Mouse (Mus musculus) hindbrain, embryonic 14.5 days (tissue): ENCODE measurements around the gene Mab21l1. TPM values are rescaled to one million over a fixed set of nuclear protein-coding genes. Genes with fewer than 3 reads are reported as not detected.

Experiments
- ATAC-seq: fragments of 200-750 bp; cut with Nextera tagmentation; 2 replicates; pipeline ENCODE4 v1.8.0; 2017; ENCODE audit warnings: moderate number of reproducible peaks, mild to moderate bottlenecking, moderate TSS enrichment, moderate library complexity; ENCODE audit not compliant: low FRiP score
- DNase-seq: peaks from one replicate; pipeline ENCODE4 v3.0.0-alpha.2; 2015; ENCODE audit warnings: low spot score
- H3K27ac ChIP-seq: fragments of 300-500 bp; sonication (generic); 2 replicates; pipeline ENCODE4 v1.5.1; 2014; ENCODE audit warnings: mild to moderate bottlenecking, moderate library complexity
- H3K27me3 ChIP-seq: fragments of 300-500 bp; sonication (generic); 2 replicates; pipeline ENCODE4 v1.6.1; 2014; ENCODE audit warnings: mild to moderate bottlenecking, low read length, mixed read lengths; ENCODE audit not compliant: control insufficient read depth, insufficient read depth
- H3K36me3 ChIP-seq: fragments of 300-500 bp; sonication (generic); replicated peaks from 2 replicates; pipeline ENCODE4 v1.6.1; 2014; ENCODE audit not compliant: control insufficient read depth, insufficient read depth
- H3K4me1 ChIP-seq: fragments of 300-500 bp; sonication (generic); replicated peaks from 2 replicates; pipeline ENCODE4 v1.6.1; 2014; ENCODE audit warnings: antibody characterized with exemption, low read length, mixed read lengths; ENCODE audit not compliant: control insufficient read depth, insufficient read depth
- H3K4me2 ChIP-seq: fragments of 300-500 bp; sonication (generic); replicated peaks from 2 replicates; pipeline ENCODE4 v1.6.1; 2014; ENCODE audit warnings: mild to moderate bottlenecking, moderate library complexity
- H3K4me3 ChIP-seq: fragments of 300-500 bp; sonication (generic); replicated peaks from 2 replicates; pipeline ENCODE4 v1.5.1; 2014; ENCODE audit warnings: mild to moderate bottlenecking, low read length
- H3K9ac ChIP-seq: fragments of 300-500 bp; sonication (generic); 2 replicates; pipeline ENCODE4 v1.6.1; 2014
- H3K9me3 ChIP-seq: fragments of 300-500 bp; sonication (generic); 2 replicates; pipeline ENCODE4 v1.6.1; 2016; ENCODE audit warnings: low read length; ENCODE audit not compliant: control insufficient read depth
- WGBS: fragments of 180-500 bp; shearing (Covaris S2); extraction: QIAGEN DNeasy Blood & Tissue Kit; methylation state at CpG from one replicate; pipeline ENCODE4 v1.1.7; 2014; 5-methylcytosine and 5-hydroxymethylcytosine counted together
- polyA plus RNA-seq: library from polyadenylated mRNA; unstranded; fragments of >200 nt; fragmentation: Nextera tagmentation; extraction: Ambion mirVana; gene quantifications from 2 replicates; pipeline ENCODE4 v1.2.1, GENCODE M21; 2014

Mab21l1 gene
- polyA plus RNA-seq, 1 experiment from 2014 or later = 131 TPM

- Histone ChIP-seq H3K4me3 (no peak overlapping the region), H3K36me3 (no peaks in the 10 kb centered on the region), H3K27ac (0 out of 2 replicates have a peak overlapping the region, but pooled peaks have one; percentile 32), H3K4me1 (peaks cover 20% of the 10 kb centered on the region), H3K9me3 (no peaks in the 10 kb centered on the region), H3K4me2 (no peak overlapping the region), H3K9ac (no peak overlapping the region), H3K27me3 (no peaks in the 10 kb centered on the region)
- DNase-seq (no peak), ATAC-seq (peak; percentile 61; the same call in 1 of the 2 replicates)
- WGBS = 49% methylated on average over 3 of the region's 3 CpGs
Measured at GRCm38 (mm10) chr3:55824864-55825263, 42.6 kb downstream of the Mab21l1 start.

GRCm38 (mm10) chr3:55828481-55829256 is 46.4 kb downstream of the Mab21l1 start:
- WGBS = 46% methylated on average over 10 of the region's 10 CpGs
- no peaks in the 10 kb centered on the region for H3K9me3 ChIP-seq
- peak overlapping the region; percentile 62; the same call in 1 of the 2 replicates for H3K27ac ChIP-seq
- no peak overlapping the region for H3K4me3 ChIP-seq
- H3K36me3 ChIP-seq = no peaks in the 10 kb centered on the region
- H3K9ac ChIP-seq = no peak overlapping the region
- no peaks in the 10 kb centered on the region for H3K27me3 ChIP-seq
- DNase-seq = no peak
- ATAC-seq = no peak
- peaks cover 20% of the 10 kb centered on the region for H3K4me1 ChIP-seq
- H3K4me2 ChIP-seq = no peak overlapping the region

GRCm38 (mm10) chr3:55830226-55830625 is 47.9 kb downstream of the Mab21l1 start:
- DNase-seq (no peak), ATAC-seq (peak; percentile 41; the same call in 1 of the 2 replicates)
- Histone ChIP-seq H3K4me3 (no peak overlapping the region), H3K27me3 (no peaks in the 10 kb centered on the region), H3K4me1 (peaks cover 14% of the 10 kb centered on the region), H3K27ac (peak overlapping the region; percentile 67; the same call in 1 of the 2 replicates), H3K9me3 (no peaks in the 10 kb centered on the region), H3K9ac (no peak overlapping the region), H3K4me2 (no peak overlapping the region), H3K36me3 (no peaks in the 10 kb centered on the region)
- whole genome bisulfite sequencing = 50% methylated on average over 5 of the region's 5 CpGs
